Mouse (Mus musculus) ovary, postnatal 36 days (tissue): Measurements from ENCODE around the gene 4930451I11Rik.
A peak's percentile ranks its signal among the peaks of the same experiment; 100 is the strongest.

Experiments used
- DNase-seq: peaks from one replicate; pipeline ENCODE4 v3.0.0; 2022; ENCODE audit warnings: low spot score, mixed read lengths

Gene 4930451I11Rik

GRCm38 (mm10) chr7:126831539-126831938, at the start of gene 4930451I11Rik:
Gene 4930451I11Rik (minus strand): TSS chr7:126831639.
- no peak for DNase-seq

GRCm38 (mm10) chr7:126881040-126881439, 49.6 kb upstream of the 4930451I11Rik start:
- DNase-seq, result no peak

- DNase-seq, result no peak
Observed at GRCm38 (mm10) chr7:126877239-126877638, 45.8 kb upstream of the 4930451I11Rik start.

- no peak for DNase-seq
Observed at GRCm38 (mm10) chr7:126870520-126870891, 39.1 kb upstream of the 4930451I11Rik start.

DNA sequence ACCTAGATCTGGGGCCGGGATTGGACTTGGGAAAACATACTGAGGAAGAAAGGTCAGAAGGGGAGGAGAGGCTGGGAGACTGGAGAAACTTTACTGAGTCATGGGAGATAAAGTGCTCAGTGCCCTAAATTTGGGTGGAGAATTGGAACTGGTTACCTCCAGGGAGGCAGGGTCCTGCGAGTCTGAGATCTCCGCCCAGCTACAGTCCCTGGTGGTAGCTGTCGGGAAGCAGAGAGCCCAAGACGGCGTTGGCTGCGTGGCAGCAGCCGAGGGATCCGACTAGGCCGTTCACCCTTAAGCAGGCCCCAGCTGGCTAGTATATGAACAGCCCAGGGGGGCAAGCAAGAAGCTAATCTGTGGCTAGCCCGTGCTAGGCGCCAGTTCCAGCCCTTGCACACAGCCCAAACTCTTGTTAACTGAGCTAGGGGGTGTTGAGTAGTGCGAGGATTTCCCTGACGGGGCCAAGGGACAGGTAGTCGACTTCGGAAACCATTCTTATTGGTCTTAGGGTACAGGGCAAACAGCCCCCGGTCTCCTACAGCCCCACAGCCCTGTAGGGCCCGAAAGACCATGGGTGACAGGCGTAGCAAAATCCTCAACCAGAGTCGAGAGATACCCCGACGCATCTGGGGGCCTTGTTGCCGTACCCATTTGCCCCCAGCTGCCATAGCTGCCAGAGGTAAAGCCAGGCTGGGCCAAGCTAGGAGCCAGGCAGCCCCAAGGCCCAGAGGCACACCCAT, 38.5 kb upstream of the 4930451I11Rik start:
- DNase-seq, result no peak

- no peak for DNase-seq
Observed at GRCm38 (mm10) chr7:126868003-126868402, 36.6 kb upstream of the 4930451I11Rik start.

GRCm38 (mm10) chr7:126867534-126867933, 36.1 kb upstream of the 4930451I11Rik start:
- DNase-seq, result no peak

DNA sequence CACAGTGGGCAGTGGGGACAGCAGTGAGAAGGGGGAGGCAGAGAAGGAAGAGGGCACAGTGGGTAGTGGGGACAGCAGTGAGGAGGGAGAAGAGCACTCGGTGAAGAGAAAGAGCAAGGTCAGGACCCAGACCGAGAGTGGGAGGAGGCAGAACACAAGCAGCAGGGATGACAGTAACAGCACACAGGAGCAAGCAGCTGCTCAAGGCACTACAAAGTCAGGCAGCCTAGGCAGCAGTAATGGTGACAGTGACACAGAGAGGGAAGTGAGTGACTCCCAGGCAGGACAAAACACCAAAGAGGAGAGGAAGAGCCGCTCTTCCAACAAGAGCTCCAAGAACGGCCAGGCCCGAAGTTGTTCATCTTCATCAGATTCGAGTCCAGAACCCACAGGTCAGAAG, 32.4 kb upstream of the 4930451I11Rik start:
- DNase-seq, result no peak

GRCm38 (mm10) chr7:126862147-126862784, 30.8 kb upstream of the 4930451I11Rik start, which contains the start of gene Ino80e:
Gene Ino80e (minus strand): TSS chr7:126862377.
- peak; percentile 91 for DNase-seq

DNA sequence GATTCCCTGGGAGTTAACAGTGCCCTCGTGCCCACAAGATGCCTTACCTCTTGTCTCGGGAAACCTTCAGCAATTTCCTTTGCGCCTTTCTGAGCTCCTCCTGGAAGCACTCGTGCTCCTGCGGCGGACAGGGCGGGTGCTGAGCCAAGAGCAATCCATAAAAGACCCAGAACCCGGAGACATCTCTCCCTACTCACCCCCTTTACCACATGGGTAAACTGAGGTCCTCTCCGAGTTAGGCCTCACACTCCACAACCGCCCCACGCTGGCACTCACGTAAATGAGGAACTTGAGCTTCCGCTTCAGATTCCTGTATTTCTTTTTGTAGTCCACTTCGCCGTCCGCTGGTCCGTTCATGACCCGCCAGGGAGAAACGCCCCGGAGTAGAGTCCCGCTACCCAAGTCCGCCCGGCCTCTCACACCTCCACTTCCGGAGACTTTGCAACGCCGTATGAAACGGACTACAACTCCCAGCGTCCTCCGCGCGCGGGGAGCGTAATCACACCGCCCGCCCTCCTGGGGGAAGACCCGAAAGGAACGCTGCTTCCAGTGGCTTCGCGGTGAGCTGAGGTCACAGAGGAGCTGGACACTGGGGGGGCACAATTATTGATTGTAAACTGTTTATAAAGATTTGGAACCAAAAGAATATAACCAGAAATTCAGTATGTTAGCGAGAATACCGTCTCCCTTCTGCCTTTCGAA, 30.1 kb upstream of the 4930451I11Rik start, which contains the start of gene Hirip3:
Gene Hirip3 (plus strand): TSS at position 544 of the 702 bp plus-strand sequence.
- DNase-seq, result peak; percentile 93

DNA sequence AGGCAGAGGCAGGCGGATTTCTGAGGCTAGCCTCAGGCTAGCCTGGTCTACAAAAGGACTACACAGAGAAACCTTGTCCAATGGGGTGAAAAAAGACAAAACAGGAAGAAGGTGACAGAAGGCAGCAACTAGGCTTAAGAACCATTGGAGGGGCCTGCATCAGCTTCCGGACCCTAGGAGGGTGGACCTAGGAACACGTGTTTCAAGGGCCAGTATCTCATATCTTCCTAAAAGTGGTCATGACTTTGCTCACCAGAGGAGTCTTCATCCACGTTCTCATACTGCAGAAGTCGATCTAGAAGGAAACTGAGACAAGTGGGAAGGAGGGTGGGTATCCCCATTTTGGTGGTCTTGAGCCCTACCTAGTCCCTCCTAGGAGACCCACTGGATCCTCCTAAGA, 29.5 kb upstream of the 4930451I11Rik start:
- no peak for DNase-seq

- no peak for DNase-seq
Observed at GRCm38 (mm10) chr7:126856741-126857420, 25.4 kb upstream of the 4930451I11Rik start.

DNA sequence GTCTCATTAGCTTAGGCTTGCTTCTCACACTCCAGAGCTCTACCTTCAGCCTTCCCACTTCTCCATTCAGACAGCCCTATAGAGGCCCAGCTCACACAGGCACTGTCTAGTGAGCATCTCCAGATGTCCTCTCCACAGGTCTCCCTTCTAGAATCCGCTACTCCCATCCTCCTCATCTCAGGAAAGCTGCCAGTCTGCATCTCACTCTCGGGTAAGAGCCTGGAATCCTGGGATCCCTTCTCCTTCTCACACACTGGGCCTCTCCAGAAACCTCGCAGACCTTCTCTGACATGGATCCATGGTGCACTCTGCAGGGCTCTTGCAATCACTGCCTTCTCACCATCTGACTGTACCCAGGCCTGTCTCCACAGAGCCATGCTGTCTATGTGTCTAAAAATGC, 24.2 kb upstream of the 4930451I11Rik start:
- DNase-seq, result no peak

DNA sequence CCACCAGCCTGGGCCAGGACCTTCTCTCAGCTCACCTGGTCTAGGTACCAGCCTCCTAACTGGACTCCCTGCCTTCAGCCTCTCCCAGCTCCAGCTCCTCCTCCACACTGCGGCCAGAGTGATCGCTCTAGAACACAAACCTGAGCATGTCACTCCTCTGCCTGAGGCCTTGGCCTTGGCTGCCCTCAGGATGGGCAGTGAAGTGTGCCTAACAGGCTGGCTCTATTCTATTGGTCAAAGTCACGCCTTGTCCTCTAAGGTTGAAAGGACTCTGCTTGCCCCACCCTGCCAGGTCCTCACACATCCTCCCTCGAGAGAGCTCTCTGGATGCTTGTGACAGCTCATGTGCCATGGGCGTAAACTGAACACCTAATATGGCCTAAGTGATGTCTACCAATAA, 22.0 kb upstream of the 4930451I11Rik start:
- DNase-seq, result no peak

DNA sequence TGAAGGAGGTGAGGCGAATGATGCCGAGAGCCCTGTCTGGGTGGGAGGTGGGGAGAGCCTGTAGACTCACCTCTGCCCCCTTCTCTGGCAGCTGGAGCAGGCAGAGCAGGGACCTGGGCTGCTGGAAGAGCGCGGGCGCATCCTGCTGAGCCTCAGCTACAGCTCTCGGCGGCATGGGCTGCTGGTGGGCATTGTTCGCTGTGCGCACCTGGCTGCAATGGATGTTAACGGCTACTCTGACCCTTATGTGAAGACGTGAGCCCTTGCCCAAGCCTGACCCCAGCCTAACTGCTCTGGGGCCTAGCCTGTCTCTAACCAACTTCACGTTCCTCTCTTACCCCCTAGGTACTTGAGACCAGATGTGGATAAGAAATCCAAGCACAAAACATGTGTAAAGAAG, 19.8 kb upstream of the 4930451I11Rik start:
- no peak for DNase-seq

GRCm38 (mm10) chr7:126850161-126850560, 18.7 kb upstream of the 4930451I11Rik start:
- DNase-seq, result no peak

DNA sequence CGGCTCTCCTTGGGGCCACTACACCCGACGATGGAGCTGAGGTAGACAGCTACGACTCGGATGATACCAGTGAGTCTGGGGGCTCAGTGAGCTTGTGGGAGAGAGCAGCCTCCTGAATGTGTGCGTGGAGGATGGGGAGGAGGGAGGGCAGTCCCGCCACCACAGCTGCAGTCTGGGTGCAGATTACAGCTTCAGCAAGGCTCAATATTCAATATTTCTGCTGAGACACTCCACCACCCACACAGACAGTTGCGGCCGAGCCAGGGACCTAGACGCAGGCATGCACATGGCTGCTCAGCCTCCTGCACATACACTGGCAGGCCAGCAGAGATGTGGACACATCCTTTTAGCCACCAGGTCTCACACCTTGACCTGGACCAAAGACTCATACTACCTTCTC, 17.4 kb upstream of the 4930451I11Rik start:
- DNase-seq, result no peak

GRCm38 (mm10) chr7:126847421-126848398, 16.3 kb upstream of the 4930451I11Rik start:
- peak; percentile 42 for DNase-seq

DNA sequence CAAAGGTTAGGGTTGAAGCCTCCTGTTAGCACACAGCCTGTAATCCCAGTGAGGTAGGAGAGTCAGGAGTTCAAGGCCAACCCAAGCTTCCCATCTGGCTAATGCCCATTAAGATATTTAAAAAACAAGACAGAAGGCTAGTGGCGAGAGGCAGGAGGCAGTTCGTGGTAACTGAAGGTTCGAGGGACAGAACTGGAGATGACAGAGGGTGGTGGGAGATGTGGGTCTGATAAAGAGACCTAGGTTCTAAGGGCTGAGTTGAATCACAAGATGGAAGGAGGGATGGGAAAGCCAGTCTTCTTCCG, 15.6 kb upstream of the 4930451I11Rik start, which contains the start of gene Doc2a:
Gene Doc2a (plus strand): TSS at position 301 of the 305 bp plus-strand sequence.
- DNase-seq, result no peak

DNA sequence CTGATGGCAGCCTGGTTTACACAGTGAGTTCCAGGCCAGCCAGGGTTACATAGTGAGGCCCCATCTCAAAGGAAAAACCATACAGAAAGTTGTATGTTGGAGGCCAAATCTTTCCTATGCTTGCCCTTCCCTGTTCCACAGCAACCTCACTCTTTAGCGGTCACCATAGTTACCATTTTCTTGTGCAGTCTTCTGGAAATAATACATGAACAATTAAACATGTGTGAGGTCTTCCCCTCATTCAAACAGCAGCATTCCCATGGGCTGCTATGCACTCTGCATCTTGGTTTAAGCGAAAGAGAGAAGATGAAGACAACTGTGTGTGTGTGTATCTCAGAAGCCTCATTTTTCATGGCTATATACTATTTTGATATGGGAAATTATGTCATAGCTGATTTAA, 14.1 kb upstream of the 4930451I11Rik start:
- DNase-seq, result no peak

GRCm38 (mm10) chr7:126843276-126843675, 11.8 kb upstream of the 4930451I11Rik start:
- DNase-seq, result no peak
